Mouse (Mus musculus) left cerebral cortex, postnatal 25 days (tissue): ENCODE data around the gene Mrc2. TPM values are rescaled to one million over a fixed set of nuclear protein-coding genes. Genes with fewer than 3 reads are reported as not detected.
A peak's percentile ranks its signal among the peaks of the same experiment; 100 is the strongest.

Source experiments
- DNase-seq, 2 experiments: peaks; one replicate each; pipeline ENCODE4 v3.0.0; 2022; ENCODE audit warnings: low spot score in 2 of 2, mixed read lengths in 1 of 2
- intact Hi-C: fragments of 180-260 bp; cut with DNase I; formaldehyde crosslinking; loops from one replicate; pipeline ENCODE4 v1.15.1; 2025
- total RNA-seq, 2 experiments: library from RNA; stranded (reverse); gene quantifications; 2 replicates each; pipeline ENCODE4 v1.2.3; 2021

Gene Mrc2
- total RNA-seq, 2 experiments from 2014 or later = 5.7 to 9.1 TPM

GRCm38 (mm10) chr11:105345284-105345683 is 52.8 kb downstream of the Mrc2 start:
- peak in 1 of 2 experiments; percentile 32 for DNase-seq
- intact Hi-C loops = loop anchor here (5.0 to 10.0 kb wide), 3 partner anchors 247 to 670 kb away; no protein-coding TSS in a partner anchor

GRCm38 (mm10) chr11:105347162-105348161 is 55.0 kb downstream of the Mrc2 start:
- DNase-seq = peak; percentile 86 to 92
- intact Hi-C loops = loop anchor here (5.0 to 10.0 kb wide), 3 partner anchors 245 to 667 kb away; no protein-coding TSS in a partner anchor

DNA sequence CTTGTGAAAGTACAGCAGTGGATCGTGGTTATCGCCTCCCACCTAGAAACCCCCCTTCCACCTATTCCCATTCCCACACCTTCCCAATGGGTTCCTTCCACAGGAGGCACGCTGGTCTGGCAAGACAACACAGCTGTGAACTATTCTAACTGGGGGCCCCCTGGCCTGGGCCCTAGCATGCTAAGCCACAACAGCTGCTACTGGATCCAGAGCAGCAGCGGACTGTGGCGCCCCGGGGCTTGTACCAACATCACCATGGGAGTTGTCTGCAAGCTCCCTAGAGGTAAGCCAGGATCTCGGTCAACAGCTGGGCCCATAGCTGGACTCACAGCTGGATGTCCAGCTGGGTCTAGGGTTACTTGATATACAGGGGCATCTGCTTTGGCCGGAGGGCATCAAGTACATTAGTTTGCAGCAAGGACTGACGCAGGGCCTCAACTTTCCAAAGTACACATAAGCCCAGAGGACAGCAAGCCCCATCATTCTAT is 56.1 kb downstream of the Mrc2 start:
- no peak for DNase-seq
- intact Hi-C loops = loop anchor here (5.0 to 10.0 kb wide), 3 partner anchors 244 to 666 kb away; no protein-coding TSS in a partner anchor

GRCm38 (mm10) chr11:105349780-105350324 is 57.4 kb downstream of the Mrc2 start:
- intact Hi-C loops = loop anchor here (5.0 to 10.0 kb wide), 3 partner anchors 242 to 665 kb away; no protein-coding TSS in a partner anchor
- no peak for DNase-seq

DNA sequence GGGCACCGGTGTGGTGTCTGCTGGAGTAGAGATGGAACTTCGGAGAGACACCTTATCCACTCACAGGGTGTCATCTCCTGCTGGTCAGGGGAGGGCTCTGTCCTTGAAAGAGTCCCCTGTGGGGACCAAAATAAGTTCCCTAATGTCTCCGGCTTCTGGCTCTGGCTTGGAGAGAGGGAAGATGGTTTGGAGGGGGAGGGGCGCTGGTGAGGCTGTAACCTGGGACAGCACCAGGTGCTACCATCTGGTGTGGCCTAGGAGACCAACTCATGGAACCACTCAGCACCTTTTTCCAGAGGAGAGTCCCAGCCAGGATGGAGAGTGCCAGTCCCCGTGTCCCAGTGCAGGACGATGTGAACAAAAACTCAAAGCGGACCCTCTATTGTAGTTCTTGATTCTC is 58.2 kb downstream of the Mrc2 start:
- no peak for DNase-seq
- intact Hi-C loops = no loop called here

- intact Hi-C loops = no loop called here
Observed at GRCm38 (mm10) chr11:105352152-105352551, 59.7 kb downstream of the Mrc2 start.

DNA sequence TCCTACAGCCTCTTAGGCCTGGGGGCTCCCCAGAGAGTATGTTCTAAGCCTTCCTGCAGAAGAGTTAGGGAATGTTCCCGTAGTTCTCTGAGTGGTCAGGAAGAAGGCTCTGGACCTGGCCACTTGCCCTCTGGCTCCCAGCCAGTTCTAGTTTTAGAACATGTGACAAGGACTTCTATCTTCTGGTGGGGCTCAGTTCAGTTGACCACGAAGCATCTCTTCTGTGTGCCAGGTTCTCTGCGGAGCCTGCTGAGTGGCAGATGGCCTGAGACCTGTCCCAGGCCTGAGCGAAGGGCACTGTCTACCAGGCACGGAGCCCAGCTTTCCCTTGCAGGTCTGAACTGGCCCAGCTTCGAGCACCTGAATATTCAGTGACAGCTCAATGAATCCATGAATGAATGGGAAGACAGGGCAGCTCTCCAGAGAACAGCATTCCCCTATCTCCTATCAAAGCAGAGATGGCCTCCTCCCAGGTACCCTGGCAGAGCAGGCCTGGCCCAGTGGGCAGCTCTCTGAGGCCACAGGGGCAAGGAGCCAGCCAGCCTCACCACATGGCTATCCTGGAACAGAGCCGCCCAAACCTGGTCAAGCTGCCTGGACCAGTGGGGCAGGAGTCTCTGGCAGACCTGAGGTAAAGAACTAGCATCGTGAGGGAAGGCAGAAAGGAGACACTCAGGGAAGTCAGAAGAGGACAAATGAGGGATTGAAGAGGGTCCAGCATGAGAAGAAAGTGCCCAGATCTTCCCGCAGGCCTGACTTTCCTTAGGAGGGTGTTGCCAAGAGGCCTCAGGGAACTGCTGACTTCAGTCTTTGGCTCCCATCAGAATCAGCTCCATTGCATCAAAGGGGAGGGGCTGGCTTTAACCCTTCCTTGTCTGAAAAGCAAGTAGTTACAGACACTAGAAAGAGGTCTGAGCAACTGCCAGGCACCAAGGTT is 60.8 kb downstream of the Mrc2 start:
- intact Hi-C loops = no loop called here
- no peak for DNase-seq

More at GRCm38 (mm10) chr11:105352152-105352551, 59.7 kb downstream of the Mrc2 start:
- no peak for DNase-seq

- intact Hi-C loops = no loop called here
- DNase-seq = no peak
Observed at GRCm38 (mm10) chr11:105353891-105354280, 61.4 kb downstream of the Mrc2 start.

DNA sequence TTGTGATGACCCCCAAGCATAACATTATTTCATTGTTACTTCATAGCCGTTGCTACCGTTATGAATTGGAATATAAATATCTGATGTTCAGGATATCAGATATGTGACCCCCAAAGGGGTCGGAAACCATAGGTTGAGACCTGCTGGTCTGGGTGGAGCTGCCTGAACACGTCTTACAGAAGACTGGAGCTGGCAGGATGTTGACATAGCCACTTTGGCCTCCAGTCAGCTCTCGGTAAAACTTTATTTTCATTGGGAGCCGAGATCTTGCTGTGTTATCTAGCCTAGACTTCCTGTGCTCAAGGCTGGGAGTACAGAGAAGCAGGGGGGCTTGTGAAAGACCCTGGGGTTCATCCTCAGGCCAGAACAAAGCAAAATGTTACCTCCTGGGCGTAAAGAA is 63.9 kb downstream of the Mrc2 start:
- no peak for DNase-seq
- intact Hi-C loops = no loop called here

GRCm38 (mm10) chr11:105362041-105362765 is 69.8 kb downstream of the Mrc2 start:
- intact Hi-C loops = loop anchor here (2.0 to 5.0 kb wide), 3 partner anchors 95 to 550 kb away; partner anchors contain the start of gene March10
- no peak for DNase-seq

DNA sequence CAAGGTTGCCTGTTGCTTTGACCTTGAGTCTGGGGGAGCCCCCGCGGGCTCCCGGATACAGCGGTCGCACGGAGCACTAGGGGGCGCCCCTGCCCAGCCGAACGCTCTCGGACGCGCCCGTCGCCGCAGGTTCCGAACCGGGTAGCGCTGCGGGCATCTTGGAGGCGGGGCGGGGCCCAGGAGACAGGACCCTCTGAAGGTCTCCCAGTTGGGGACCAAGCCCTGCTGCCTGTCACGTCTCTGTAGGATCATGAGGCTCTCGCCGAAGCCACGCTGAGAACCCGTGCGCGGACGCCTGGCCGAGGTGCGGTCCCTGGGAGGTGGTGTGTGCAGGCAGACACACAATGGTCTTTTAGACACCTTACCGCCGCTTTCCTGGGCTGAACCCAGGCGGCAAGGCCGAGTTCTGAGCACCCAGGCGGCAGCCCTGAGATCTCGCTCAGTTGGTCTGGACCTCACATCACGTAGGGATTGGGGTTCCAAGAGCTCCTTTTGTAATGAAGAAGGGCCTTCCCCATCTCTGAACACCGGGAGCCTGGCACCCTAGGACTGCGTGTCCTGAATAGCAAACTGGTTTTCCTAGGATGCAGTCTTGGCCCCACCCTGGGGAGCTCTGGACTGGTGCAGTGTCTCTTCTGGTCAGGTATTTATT is 70.6 kb downstream of the Mrc2 start:
- intact Hi-C loops = loop anchor here (1.0 to 5.0 kb wide), 4 partner anchors 94 to 549 kb away; partner anchors contain the start of gene March10

GRCm38 (mm10) chr11:105363598-105364385 is 71.3 kb downstream of the Mrc2 start:
- DNase-seq = peak; percentile 74 to 88
- intact Hi-C loops = loop anchor here (1.0 to 5.0 kb wide), 4 partner anchors 93 to 549 kb away; partner anchors contain the start of gene March10

More for the DNA sequence above, 70.6 kb downstream of the Mrc2 start:
- DNase-seq = peak; percentile 83 to 86

DNA sequence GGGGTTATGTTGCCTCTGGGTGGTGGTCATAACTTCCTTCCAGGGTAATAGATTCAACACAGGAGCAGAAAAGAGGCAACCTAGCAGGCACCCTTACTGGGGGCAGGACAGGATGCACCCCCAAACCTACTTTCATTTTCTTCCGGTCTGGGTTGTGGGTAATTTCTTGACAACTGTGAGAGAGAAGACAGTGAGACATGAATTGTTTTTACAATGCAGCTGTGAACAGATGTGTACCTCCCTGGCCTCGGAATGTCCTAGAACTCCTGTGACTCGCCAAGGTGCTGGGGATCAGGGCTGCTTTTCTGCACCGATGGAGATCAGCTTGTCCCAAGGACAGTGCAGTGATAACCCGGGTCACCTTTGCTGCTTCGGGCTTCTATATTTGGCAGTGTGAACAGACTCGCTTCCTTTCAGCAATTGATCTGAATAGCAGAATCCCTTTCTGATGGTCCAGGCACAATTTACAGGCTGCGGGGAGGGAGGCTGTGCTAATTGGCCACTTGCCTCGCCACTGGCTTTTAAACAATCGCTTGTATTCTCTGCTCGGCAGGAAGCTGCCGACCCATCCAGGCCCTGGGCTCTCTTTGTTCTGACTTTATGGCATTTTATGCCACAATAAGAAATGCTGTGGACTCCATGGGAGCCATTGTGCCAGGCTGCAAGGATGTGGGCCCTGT is 72.1 kb downstream of the Mrc2 start:
- intact Hi-C loops = loop anchor here (5.0 kb wide), 3 partner anchors 133 to 548 kb away; no protein-coding TSS in a partner anchor
- DNase-seq = peak in 1 of 2 experiments; percentile 37

GRCm38 (mm10) chr11:105365611-105366010 is 73.2 kb downstream of the Mrc2 start:
- no peak for DNase-seq
- intact Hi-C loops = loop anchor here (5.0 kb wide), 1 partner anchor 132 kb away; no protein-coding TSS in a partner anchor

DNA sequence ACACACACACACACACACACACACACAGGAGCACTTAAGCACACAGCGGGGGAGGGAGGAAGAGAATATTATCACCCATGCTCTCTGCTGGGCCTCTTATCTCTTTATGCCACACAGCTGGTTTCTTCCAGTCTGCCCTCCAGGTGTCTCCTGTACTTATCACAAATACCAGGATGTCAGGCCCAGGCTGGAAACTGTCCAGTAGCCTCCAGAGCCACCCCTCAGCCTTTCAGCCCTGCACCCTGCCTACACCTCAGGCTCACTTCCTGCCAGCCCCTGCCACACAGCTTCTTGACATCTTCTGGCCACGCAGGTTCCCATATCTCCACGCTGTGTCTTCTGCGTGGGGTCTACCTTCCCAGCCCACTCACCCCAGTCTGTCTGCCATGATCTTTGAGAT is 73.6 kb downstream of the Mrc2 start:
- intact Hi-C loops = loop anchor here (5.0 kb wide), 1 partner anchor 131 kb away; no protein-coding TSS in a partner anchor
- DNase-seq = no peak

- DNase-seq = no peak
- intact Hi-C loops = loop anchor here (5.0 kb wide), 1 partner anchor 130 kb away; no protein-coding TSS in a partner anchor
Observed at GRCm38 (mm10) chr11:105367163-105367562, 74.7 kb downstream of the Mrc2 start.
